Mouse (Mus musculus) adrenal gland, adult 2 months (tissue): Measurements from ENCODE around the gene Mbd3. TPM values are rescaled to one million over a fixed set of nuclear protein-coding genes. Genes with fewer than 3 reads are reported as not detected.
A peak's percentile ranks its signal among the peaks of the same experiment; 100 is the strongest.

Experiments used
- DNase-seq: peaks from one replicate; pipeline ENCODE4 v3.0.0; 2021
- long read RNA-seq: library from polyadenylated mRNA; stranded (forward); transcript quantifications from one replicate; pipeline ENCODE4 v2.0.0, GENCODE M21; 2021
- polyA plus RNA-seq: library from polyadenylated mRNA; depleted of rRNA; stranded (reverse); fragments of >200 nt; gene quantifications from 2 replicates; pipeline ENCODE4 v1.2.3, GENCODE M21; 2012; rRNA removed
- total RNA-seq, 2 experiments: library from RNA; stranded (reverse); gene quantifications; 2 replicates each; pipeline ENCODE4 v1.2.3; 2021

Gene Mbd3
- total RNA-seq (100 to 1,000 TPM; 125 to 146 TPM), polyA plus RNA-seq (158 and 165 TPM in 2 replicates)
- long read RNA-seq, transcript Mbd3-204 (7 exons, 1,566 nt): major isoform, 77 of 197 reads
- long read RNA-seq, transcript Mbd3-203 (7 exons, 1,222 nt): minor isoform, 7 of 197 reads
- long read RNA-seq, transcript Mbd3-201 (7 exons, 1,662 nt): minor isoform, 30 of 197 reads
- long read RNA-seq, partial matches to known transcripts: 50 of 197 reads
- long read RNA-seq, other reads (novel, unspliced or antisense): 31 of 197 reads

- DNase-seq: peak; percentile 100
Observed at GRCm38 (mm10) chr10:80399191-80399972, at the start of gene Mbd3. Gene Mbd3 (minus strand): TSS chr10:80399550.

- peak; percentile 64 for DNase-seq
Observed at GRCm38 (mm10) chr10:80445898-80446601, 46.7 kb upstream of the Mbd3 start.

- DNase-seq: peak; percentile 28
Observed at GRCm38 (mm10) chr10:80445052-80445451, 45.7 kb upstream of the Mbd3 start.

GRCm38 (mm10) chr10:80444339-80445045 lies 45.1 kb upstream of the Mbd3 start:
- DNase-seq: peak; percentile 69

GRCm38 (mm10) chr10:80443575-80444278 lies 44.4 kb upstream of the Mbd3 start:
- DNase-seq: peak; percentile 39

GRCm38 (mm10) chr10:80442989-80443388 lies 43.6 kb upstream of the Mbd3 start:
- no peak for DNase-seq

- DNase-seq: no peak
Observed at GRCm38 (mm10) chr10:80441598-80441997, 42.2 kb upstream of the Mbd3 start.

- DNase-seq: no peak
Observed at GRCm38 (mm10) chr10:80440031-80440430, 40.7 kb upstream of the Mbd3 start.

- no peak for DNase-seq
Observed at GRCm38 (mm10) chr10:80437973-80438372, 38.6 kb upstream of the Mbd3 start.

GRCm38 (mm10) chr10:80436276-80436675 lies 36.9 kb upstream of the Mbd3 start:
- no peak for DNase-seq

- DNase-seq: no peak
Observed at GRCm38 (mm10) chr10:80435764-80436163, 36.4 kb upstream of the Mbd3 start.

- DNase-seq: no peak
Observed at GRCm38 (mm10) chr10:80434823-80435222, 35.5 kb upstream of the Mbd3 start.

- DNase-seq: no peak
Observed at GRCm38 (mm10) chr10:80434233-80434592, 34.9 kb upstream of the Mbd3 start.

GRCm38 (mm10) chr10:80433513-80434232 lies 34.3 kb upstream of the Mbd3 start, which contains the start of gene Tcf3:
Gene Tcf3 (minus strand): TSS chr10:80433647.
- peak; percentile 97 for DNase-seq

GRCm38 (mm10) chr10:80432936-80433512 lies 33.7 kb upstream of the Mbd3 start:
- peak; percentile 51 for DNase-seq

- no peak for DNase-seq
Observed at GRCm38 (mm10) chr10:80432387-80432785, 33.0 kb upstream of the Mbd3 start.

- DNase-seq: no peak
Observed at GRCm38 (mm10) chr10:80431570-80432386, 32.4 kb upstream of the Mbd3 start.

- no peak for DNase-seq
Observed at GRCm38 (mm10) chr10:80430375-80430980, 31.1 kb upstream of the Mbd3 start.

GRCm38 (mm10) chr10:80429800-80430199 lies 30.4 kb upstream of the Mbd3 start:
- peak; percentile 2 for DNase-seq
